Mouse (Mus musculus) olfactory bulb, adult 2 months (tissue): Measurements from ENCODE around the gene Snrpg.

ENCODE experiments used
- CTCF ChIP-seq: fragments of 200-500 bp; IDR thresholded peaks from 2 replicates; pipeline ENCODE4 v1.5.1; 2012; ENCODE audit warnings: low read depth, mild to moderate bottlenecking, low read length, moderate library complexity; ENCODE audit not compliant: insufficient read depth
- POLR2A ChIP-seq: fragments of 200-500 bp; IDR thresholded peaks from 2 replicates; pipeline ENCODE4 v1.6.1; 2012; ENCODE audit warnings: mild to moderate bottlenecking, low read depth, low read length, moderate library complexity; ENCODE audit not compliant: insufficient read depth

- no peak for TF ChIP-seq POLR2A
- no peak for TF ChIP-seq CTCF
Measured at GRCm38 (mm10) chr6:86398986-86399385, 27.9 kb downstream of the Snrpg start.
